Comparison of ENCODE assay signal across 14 mouse cellular contexts in genomic region chr2:160131386-160131785, GRCm38 (mm10).
"Had no signal": no experiment of that assay in that cellular context is flagged by ENCODE, and none has a peak within 500 bp of the region (broad histone marks: within the 10 kb centered on the region; RNA-seq: fewer than 3 reads in every experiment).

No protein-coding gene starts in this region.

- H3K9me3 ChIP-seq: neural tube, embryonic 15.5 days; stomach, embryonic 15.5 days had no signal

- H3K27ac ChIP-seq: neural tube, embryonic 15.5 days; stomach, embryonic 15.5 days; stomach, postnatal 0 days had no signal

- H3K36me3 ChIP-seq: neural tube, embryonic 15.5 days; stomach, embryonic 15.5 days had no signal

- H3K27me3 ChIP-seq: neural tube, embryonic 15.5 days; stomach, embryonic 15.5 days had no signal

- DNase-seq: right cerebral cortex, adult 18-20 months; right cerebral cortex, postnatal 14 days; right cerebral cortex, postnatal 25 days; right cerebral cortex, postnatal 4 days; spleen, adult 18-20 months; thymus, adult 18-20 months; thymus, adult 2 months; thymus, postnatal 14 days; thymus, postnatal 25 days; thymus, postnatal 36 days; thymus, postnatal 4 days had no signal

- H3K4me1 ChIP-seq: neural tube, embryonic 15.5 days; stomach, embryonic 15.5 days had no signal

- H3K4me2 ChIP-seq: neural tube, embryonic 15.5 days; stomach, embryonic 15.5 days had no signal

- H3K9ac ChIP-seq: neural tube, embryonic 15.5 days; stomach, embryonic 15.5 days had no signal

- H3K4me3 ChIP-seq: neural tube, embryonic 15.5 days; stomach, embryonic 15.5 days had no signal
